Mouse (Mus musculus): ENCODE measurements around the gene Ublcp1. TPM values are rescaled to one million over a fixed set of nuclear protein-coding genes. Genes with fewer than 3 reads are reported as not detected.
A peak's percentile ranks its signal among the peaks of the same experiment; 100 is the strongest.

Ublcp1 gene
- 44.9 TPM for polyA plus RNA-seq (2021)

- ChIA-PET CTCF (no interaction called here), POLR2A (interaction anchor here (0.8 to 2.3 kb wide), 7 partner anchors 30 to 111 kb away, joined by 3 to 11 read pairs (median 5); no protein-coding TSS in a partner anchor)
- no peak for TF ChIP-seq CTCF (IDR thresholded peaks at IDR 0.05)
- DNase-seq (ENCODE audit: low read depth, low spot score) (peak; percentile 60), ATAC-seq (peak; percentile 85)
- in situ Hi-C loops (cut with MboI; ENCODE audit: low pct_unique_long_range_greater_than_20kb), result loop anchor here (5.0 kb wide), 1 partner anchor 52 kb away; no protein-coding TSS in a partner anchor
- no peaks in the 10 kb centered on the region for H3K27me3 ChIP-seq
Measured at GRCm38 (mm10) chr11:44470432-44471336, at the start of gene Ublcp1. Gene Ublcp1 (minus strand): TSS chr11:44470498.

GRCm38 (mm10) chr11:44519096-44519949, 49.0 kb upstream of the Ublcp1 start:
- DNase-seq (ENCODE audit: low read depth, low spot score), result no peak

GRCm38 (mm10) chr11:44518281-44519095, 48.2 kb upstream of the Ublcp1 start, which contains the start of gene Rnf145:
Gene Rnf145 (plus strand): TSS chr11:44518964.
- CTCF ChIA-PET, result no interaction called here
- DNase-seq (ENCODE audit: low read depth, low spot score) (no peak), ATAC-seq (peak; percentile 63)
- no peaks in the 10 kb centered on the region for H3K27me3 ChIP-seq
- TF ChIP-seq CTCF (IDR thresholded peaks at IDR 0.05), result no peak
- in situ Hi-C loops (cut with MboI; ENCODE audit: low pct_unique_long_range_greater_than_20kb), result no loop called here
- POLR2A ChIA-PET, result interaction anchor here (0.9 to 1.8 kb wide), 2 partner anchors 13 to 23 kb away, joined by 3 to 5 read pairs; no protein-coding TSS in a partner anchor

More at GRCm38 (mm10) chr11:44519096-44519949, 49.0 kb upstream of the Ublcp1 start:
- ChIA-PET CTCF (interaction anchor here (2.4 kb wide), 1 partner anchor 15 kb away, joined by 10 read pairs; no protein-coding TSS in a partner anchor), POLR2A (interaction anchor here (0.5 to 1.8 kb wide), 6 partner anchors 9 to 49 kb away, joined by 3 to 11 read pairs (median 4); partner anchors contain the start of gene Ublcp1)
- in situ Hi-C loops (cut with MboI; ENCODE audit: low pct_unique_long_range_greater_than_20kb), result no loop called here
- no peak for TF ChIP-seq CTCF (IDR thresholded peaks at IDR 0.05)
- ATAC-seq, result peak; percentile 26
- no peaks in the 10 kb centered on the region for H3K27me3 ChIP-seq

DNA sequence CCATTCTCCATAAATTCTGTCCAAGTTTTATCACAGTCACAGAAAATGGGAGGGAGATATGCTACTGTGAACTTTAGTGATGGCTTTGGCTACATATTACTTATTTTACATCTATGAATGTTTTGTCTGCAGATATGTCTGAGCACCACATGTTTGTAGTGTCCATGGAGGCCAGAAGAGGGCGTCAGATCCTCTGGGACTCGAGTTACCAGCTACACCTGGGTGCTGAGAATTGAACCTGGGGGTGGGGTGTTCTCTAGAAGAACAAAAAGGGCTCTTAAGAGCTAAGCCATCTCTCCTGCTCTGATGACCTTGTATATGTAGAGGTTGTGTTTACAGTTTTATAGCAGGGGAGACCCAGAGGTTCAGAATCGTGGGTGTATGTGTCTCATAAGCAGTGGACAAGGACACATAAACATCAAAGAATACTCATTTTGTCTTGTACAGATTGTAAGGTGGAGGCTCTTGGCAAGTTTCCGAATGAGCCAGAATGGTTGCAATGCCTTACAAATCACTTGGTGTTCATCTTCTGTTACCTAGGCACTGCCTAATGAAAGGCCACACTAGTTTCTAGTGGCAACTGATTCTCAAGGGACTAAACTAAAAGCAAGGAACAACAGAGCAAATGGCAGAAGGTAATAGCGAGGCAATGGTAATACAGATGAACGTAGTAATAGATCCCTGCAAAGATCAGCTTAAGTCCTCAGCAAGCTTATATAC, 47.4 kb upstream of the Ublcp1 start:
- CTCF ChIA-PET, result interaction anchor here (1.6 kb wide), 1 partner anchor 10 kb away, joined by 4 read pairs; no protein-coding TSS in a partner anchor

GRCm38 (mm10) chr11:44516362-44516761, 46.1 kb upstream of the Ublcp1 start:
- ChIA-PET CTCF (interaction anchor here (1.6 kb wide), 1 partner anchor 9 kb away, joined by 4 read pairs; no protein-coding TSS in a partner anchor), POLR2A (interaction anchor here (1.2 kb wide), 1 partner anchor 46 kb away, joined by 10 read pairs; the partner anchor contains the start of gene Ublcp1)
- ATAC-seq (no peak), DNase-seq (ENCODE audit: low read depth, low spot score) (no peak)
- in situ Hi-C loops (cut with MboI; ENCODE audit: low pct_unique_long_range_greater_than_20kb), result no loop called here
- TF ChIP-seq CTCF (IDR thresholded peaks at IDR 0.05), result no peak
- no peaks in the 10 kb centered on the region for H3K27me3 ChIP-seq

More for the DNA sequence above, 47.4 kb upstream of the Ublcp1 start:
- no peak for ATAC-seq
- no peaks in the 10 kb centered on the region for H3K27me3 ChIP-seq
- no peak for TF ChIP-seq CTCF (IDR thresholded peaks at IDR 0.05)
- POLR2A ChIA-PET, result interaction anchor here (1.2 kb wide), 1 partner anchor 47 kb away, joined by 10 read pairs; the partner anchor contains the start of gene Ublcp1
- DNase-seq (ENCODE audit: low read depth, low spot score), result no peak
- in situ Hi-C loops (cut with MboI; ENCODE audit: low pct_unique_long_range_greater_than_20kb), result no loop called here

DNA sequence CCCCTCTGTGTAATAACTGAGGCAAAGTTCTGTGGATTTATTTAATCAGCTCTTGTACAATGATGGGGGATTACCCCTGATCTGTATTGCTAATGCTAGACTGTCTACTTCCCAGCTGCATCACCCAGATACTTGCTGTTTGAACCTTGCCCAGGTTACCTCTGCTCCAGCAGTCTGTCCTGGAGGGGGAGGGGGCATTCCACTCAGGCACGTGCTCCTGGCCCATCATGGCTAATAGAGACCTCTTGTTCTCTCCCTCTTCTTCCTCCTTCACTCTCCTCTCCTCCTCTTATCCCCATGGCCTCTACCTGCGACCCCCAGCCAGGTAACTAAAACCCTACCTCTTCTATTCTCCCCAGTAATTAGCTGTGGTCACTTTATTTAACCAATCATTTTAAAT, 44.4 kb upstream of the Ublcp1 start:
- no peak for DNase-seq (ENCODE audit: low read depth, low spot score)
- CTCF ChIA-PET, result interaction anchor here (1.4 kb wide), 1 partner anchor 16 kb away, joined by 4 read pairs; no protein-coding TSS in a partner anchor
- POLR2A ChIA-PET, result no interaction called here
- TF ChIP-seq CTCF (IDR thresholded peaks at IDR 0.05), result no peak
- in situ Hi-C loops (cut with MboI; ENCODE audit: low pct_unique_long_range_greater_than_20kb), result no loop called here
- no peaks in the 10 kb centered on the region for H3K27me3 ChIP-seq
- no peak for ATAC-seq

DNA sequence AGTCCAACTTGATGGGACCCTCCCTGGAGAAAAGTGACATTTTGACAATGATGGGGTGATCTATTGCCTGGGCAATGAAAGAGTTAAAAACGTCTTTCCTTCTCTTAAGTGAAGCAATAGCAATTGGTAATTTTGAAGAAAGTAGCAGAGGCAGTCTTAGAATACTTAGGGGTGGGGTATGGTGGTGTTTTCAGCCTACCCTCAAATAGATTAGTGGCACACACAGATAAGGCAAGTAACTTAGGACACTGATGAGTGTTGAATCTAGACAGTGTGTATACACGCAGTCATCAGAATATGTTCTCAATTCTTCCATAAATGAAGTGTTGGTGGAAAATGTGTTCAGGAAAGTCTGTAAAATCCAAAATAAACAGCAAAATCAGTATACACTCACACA, 42.7 kb upstream of the Ublcp1 start:
- H3K27me3 ChIP-seq, result no peaks in the 10 kb centered on the region
- TF ChIP-seq CTCF (IDR thresholded peaks at IDR 0.05), result no peak
- ATAC-seq, result no peak
- CTCF ChIA-PET, result interaction anchor here (0.7 to 3.3 kb wide), 4 partner anchors 9 to 33 kb away, joined by 3 to 12 read pairs (median 4); no protein-coding TSS in a partner anchor
- no peak for DNase-seq (ENCODE audit: low read depth, low spot score)
- in situ Hi-C loops (cut with MboI; ENCODE audit: low pct_unique_long_range_greater_than_20kb), result no loop called here
- POLR2A ChIA-PET, result no interaction called here

DNA sequence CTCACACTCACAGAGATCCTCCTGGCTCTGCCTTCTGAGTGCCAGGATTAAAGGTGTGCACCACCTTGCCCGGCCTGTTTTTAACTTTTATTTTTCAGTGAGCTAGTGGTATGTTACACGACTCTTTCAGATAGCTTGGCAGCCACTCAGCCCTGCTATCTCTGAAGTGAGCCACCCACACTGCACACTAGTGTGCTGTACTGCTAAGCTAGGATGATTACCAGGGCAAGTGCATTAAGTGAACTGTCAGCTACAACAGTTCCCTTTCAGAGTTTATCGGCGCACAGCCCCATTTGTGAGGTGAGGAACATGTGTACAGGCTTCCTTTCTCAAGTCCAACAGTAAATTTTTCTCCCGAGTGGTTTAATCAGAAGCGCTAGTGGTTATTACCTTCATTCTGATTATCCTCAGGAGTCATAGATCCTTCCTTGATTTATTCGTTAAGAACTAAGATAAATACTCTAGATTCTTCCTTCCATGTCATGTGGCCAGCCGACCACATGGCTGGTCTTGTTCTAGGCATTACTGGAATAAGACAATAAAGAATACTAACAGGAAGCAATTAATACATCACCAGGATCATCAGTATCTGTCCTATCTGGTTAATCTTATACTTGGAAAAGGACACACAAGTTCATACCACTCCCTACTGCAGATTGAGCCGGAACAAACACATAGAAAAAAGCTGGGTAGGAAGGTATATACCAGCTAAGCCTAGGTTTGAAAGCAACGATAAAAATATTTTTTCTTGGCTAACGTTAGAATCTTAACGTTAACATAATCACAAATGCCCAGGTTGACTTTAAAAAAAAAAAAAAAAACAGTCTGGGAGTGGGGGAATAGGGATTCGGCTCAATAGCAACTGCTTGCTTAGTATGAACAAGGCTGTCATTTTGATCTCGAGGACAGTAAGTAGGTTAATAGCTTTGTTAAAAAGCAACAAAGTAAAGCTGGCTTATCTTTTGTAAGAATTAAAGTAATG, 42.0 kb upstream of the Ublcp1 start:
- no peaks in the 10 kb centered on the region for H3K27me3 ChIP-seq
- ATAC-seq, result peak; percentile 39
- TF ChIP-seq CTCF (IDR thresholded peaks at IDR 0.05), result no peak
- POLR2A ChIA-PET, result no interaction called here
- CTCF ChIA-PET, result interaction anchor here (1.2 to 3.3 kb wide), 2 partner anchors 9 to 33 kb away, joined by 3 to 12 read pairs; no protein-coding TSS in a partner anchor
- in situ Hi-C loops (cut with MboI; ENCODE audit: low pct_unique_long_range_greater_than_20kb), result no loop called here
- no peak for DNase-seq (ENCODE audit: low read depth, low spot score)

Measured in Patski (cell line).